Mouse (Mus musculus) right cerebral cortex, postnatal 14 days (tissue): ENCODE measurements around the gene Mfap2.
A peak's percentile ranks its signal among the peaks of the same experiment; 100 is the strongest.

Source experiments
- DNase-seq: peaks from one replicate; pipeline ENCODE4 v3.0.0; 2022

Mfap2 gene

GRCm38 (mm10) chr4:141031733-141032132 lies 21.5 kb downstream of the Mfap2 start:
- peak; percentile 85 for DNase-seq

GRCm38 (mm10) chr4:141033606-141034549 lies 23.7 kb downstream of the Mfap2 start:
- no peak for DNase-seq

- no peak for DNase-seq
Observed at GRCm38 (mm10) chr4:141041117-141041516, 30.9 kb downstream of the Mfap2 start.

GRCm38 (mm10) chr4:141044816-141045215 lies 34.6 kb downstream of the Mfap2 start:
- DNase-seq: peak; percentile 73

GRCm38 (mm10) chr4:141048810-141049475 lies 38.7 kb downstream of the Mfap2 start:
- DNase-seq: no peak

GRCm38 (mm10) chr4:141049476-141049835 lies 39.2 kb downstream of the Mfap2 start:
- DNase-seq: peak; percentile 55

- no peak for DNase-seq
Observed at GRCm38 (mm10) chr4:141052442-141052841, 42.2 kb downstream of the Mfap2 start.

GRCm38 (mm10) chr4:141053138-141053537 lies 42.9 kb downstream of the Mfap2 start:
- no peak for DNase-seq

GRCm38 (mm10) chr4:141053568-141054161 lies 43.4 kb downstream of the Mfap2 start:
- DNase-seq: peak; percentile 80

- no peak for DNase-seq
Observed at GRCm38 (mm10) chr4:141056970-141057369, 46.8 kb downstream of the Mfap2 start.

- DNase-seq: no peak
Observed at GRCm38 (mm10) chr4:141058835-141059234, 48.6 kb downstream of the Mfap2 start.

- no peak for DNase-seq
Observed at GRCm38 (mm10) chr4:141059616-141060425, 49.6 kb downstream of the Mfap2 start.

- DNase-seq: peak; percentile 99
Observed at GRCm38 (mm10) chr4:141060426-141061301, 50.4 kb downstream of the Mfap2 start, which contains the start of gene Crocc. Crocc (minus strand) TSS chr4:141060550.

- DNase-seq: no peak
Observed at GRCm38 (mm10) chr4:141064104-141064659, 54.0 kb downstream of the Mfap2 start.

GRCm38 (mm10) chr4:141065123-141065522 lies 54.9 kb downstream of the Mfap2 start:
- DNase-seq: peak; percentile 85
